Mouse (Mus musculus) inflammation-experienced regulatory T-cells, adult 16 weeks (primary cell): ENCODE data around the gene Hspg2. TPM values are rescaled to one million over a fixed set of nuclear protein-coding genes. Genes with fewer than 3 reads are reported as not detected.

Source experiments
- polyA plus RNA-seq: library from polyadenylated mRNA; unstranded; fragments of 100-300 nt; shearing (Covaris generic); gene quantifications from one replicate; pipeline ENCODE4 v1.2.1, GENCODE M21; 2017

Gene Hspg2
- not detected for polyA plus RNA-seq

DNA sequence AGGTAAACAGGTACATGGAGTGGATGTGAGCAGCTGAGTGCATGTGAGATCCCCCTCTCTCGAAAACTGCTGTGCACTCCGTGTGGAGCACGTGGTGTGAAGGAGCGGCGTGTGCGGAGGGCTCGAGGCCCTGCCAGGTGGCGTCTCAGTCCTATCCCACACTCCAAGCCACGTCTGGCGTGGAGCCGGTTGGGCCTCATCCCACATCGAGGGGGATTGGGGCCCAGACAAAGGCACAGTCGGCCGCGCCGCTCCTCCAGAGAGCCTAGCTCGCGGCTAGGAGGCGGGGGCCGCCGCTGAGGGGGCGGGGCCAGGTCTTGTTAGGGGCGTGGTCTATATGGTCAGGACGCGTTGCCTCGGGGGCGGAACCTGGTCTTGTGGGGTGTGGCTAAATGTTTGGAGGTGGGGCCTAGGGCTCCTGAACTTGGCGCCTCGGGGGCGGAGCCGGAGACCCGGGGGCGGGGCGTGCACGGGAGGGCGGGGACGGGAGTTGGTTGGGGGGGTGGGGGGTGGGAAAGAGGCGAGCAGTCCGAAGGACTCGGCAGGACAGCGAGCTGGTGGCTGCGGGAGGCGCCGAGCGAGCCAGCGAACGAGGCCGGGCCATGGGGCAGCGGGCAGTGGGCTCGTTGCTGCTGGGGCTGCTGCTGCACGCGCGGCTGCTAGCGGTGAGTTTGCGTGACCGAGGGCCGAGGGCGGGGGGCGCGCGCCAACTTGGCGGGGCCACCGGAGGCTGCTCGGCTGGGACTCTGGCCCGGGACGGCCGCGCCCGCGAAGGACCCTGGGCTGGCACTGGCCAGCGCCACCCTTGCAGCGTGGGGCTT, at the start of gene Hspg2:
TSS of gene Hspg2 (plus strand) at position 510 of the 821 bp plus-strand sequence.

DNA sequence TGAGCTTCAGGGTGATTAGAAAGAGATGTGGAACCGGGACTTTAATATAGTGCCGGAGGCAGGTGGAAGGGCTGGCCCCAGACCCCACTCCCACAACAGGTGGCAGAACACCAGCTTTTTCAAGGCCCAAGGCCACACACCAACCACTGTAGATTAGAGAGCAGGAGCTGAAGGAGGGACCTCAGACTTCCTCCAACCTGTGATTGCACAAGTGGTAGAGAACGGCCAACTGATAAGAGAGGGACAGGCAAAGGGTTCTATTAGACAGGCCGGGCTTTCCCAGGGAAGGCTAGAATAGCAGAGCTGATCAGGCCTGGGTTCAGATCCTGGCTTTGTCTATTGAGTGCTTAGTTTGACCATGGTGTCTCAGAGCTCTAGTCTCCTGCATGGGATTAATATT, 38.1 kb upstream of the Hspg2 start, which contains the start of gene Cela3b:
TSS of gene Cela3b (minus strand) at position 39 of the 400 bp plus-strand sequence.

DNA sequence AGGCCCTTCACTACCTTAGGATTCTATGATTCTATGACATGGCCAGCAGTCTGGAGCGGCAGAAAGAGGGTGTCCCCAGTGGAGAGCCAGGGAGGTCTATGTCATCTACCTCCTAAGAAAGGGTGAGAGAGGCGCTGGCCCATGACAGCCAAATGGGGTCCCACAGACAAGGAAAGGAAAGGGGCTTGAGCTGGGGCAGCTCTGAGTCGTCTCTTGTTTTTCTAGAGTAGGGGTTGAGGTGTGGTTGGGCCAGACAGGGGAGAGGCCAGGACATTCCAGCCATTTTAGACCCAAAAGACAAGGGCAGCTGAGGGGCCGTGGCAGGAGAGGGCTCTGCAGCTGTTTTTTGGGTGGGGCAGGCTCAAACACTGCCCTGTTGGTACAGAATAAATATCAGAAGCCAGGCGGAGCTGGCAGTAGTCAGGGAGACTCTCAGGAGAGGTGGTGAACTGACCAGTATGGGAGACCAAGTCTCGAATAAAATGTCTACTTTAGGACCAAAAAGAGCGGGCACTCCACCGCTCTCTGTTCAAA, 15.3 kb upstream of the Hspg2 start, which contains the start of gene 1700013G24Rik:
TSS of gene 1700013G24Rik (plus strand) at position 51 of the 534 bp plus-strand sequence.

DNA sequence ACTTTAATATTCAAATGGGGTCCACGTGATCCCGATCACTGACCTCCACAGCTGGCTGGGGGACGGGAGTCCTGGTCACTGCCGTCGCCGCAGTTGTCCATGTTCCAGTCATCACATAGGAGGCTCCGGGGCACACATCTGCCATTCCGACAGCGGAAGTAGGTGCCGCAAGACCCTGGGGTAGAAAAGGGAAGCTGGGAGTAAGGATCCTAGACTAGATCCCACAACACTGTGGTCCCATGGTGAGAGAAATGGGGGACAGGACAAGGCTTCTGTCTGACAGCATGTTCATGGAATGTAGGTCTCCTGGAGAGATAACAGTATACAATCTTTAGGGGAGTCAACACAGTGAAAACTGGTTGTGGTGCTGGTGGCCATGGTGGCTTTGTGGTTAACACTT, 105.9 kb downstream of the Hspg2 start, which contains the start of gene Ldlrad2:
TSS of gene Ldlrad2 (minus strand) at position 101 of the 400 bp plus-strand sequence.

DNA sequence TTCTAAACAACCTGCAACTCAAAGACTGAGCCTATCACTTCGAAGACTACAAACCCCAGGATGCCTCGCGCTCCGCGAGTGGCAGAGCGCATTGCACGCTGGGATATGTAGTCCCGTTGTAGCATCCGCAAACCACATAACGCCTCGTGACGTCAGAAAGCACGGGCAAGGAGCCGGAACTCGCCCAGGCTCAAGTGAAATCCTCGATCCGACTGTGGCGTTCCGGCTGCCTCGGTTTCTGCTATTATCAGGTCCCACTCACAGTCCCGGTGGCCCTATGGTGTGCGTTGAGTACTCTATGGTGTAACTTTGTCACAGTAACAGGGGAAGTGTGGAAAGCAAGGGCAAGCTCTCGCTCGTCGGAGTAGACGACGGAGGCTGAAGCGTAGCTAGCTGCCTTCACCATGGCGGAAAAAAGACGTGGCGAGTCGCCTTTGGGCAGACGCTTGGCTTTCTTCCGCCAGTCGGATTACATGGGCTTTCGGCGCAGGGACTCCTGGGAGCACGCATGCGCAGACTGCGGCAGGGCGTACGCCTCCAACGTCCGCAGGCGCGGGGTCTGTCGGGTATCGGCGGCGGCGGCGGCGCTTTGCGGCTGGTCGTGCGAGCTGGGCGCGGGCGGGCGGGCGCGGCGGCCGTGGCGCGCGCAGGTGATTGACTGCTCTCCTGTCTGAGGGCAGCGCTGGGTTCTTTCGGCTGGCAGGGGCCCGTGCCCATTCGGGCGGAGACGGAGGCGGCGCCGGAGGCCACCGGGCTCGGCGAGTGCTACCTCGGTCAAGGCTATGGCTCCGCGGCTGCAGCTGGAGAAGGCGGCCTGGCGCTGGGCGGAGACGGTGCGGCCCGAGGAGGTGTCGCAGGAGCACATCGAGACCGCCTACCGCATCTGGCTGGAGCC, 125.3 kb downstream of the Hspg2 start, which contains the start of gene Usp48:
TSS of gene Usp48 (plus strand) at position 155 of the 895 bp plus-strand sequence.

Other genes starting within 250 kb of the Hspg2 start
- 0.09 TPM for gene Wnt4, start 191.3 kb upstream of the Hspg2 start, polyA plus RNA-seq
- gene Cdc42, start 111.0 kb upstream of the Hspg2 start, polyA plus RNA-seq: 946 TPM
- not detected for gene Cela3a, start 59.0 kb upstream of the Hspg2 start, polyA plus RNA-seq
- not detected for gene Cela3b, start 38.2 kb upstream of the Hspg2 start, polyA plus RNA-seq
- gene 1700013G24Rik, start 15.5 kb upstream of the Hspg2 start, polyA plus RNA-seq: not detected
- not detected for gene Ldlrad2, start 105.8 kb downstream of the Hspg2 start, polyA plus RNA-seq
- gene Usp48, start 125.0 kb downstream of the Hspg2 start, polyA plus RNA-seq: 69.3 TPM
- gene Rap1gap, start 196.0 kb downstream of the Hspg2 start, polyA plus RNA-seq: 4.5 TPM